Mouse (Mus musculus) gastrocnemius, adult 8-10 months (tissue): ENCODE measurements around the gene Muc2. TPM values are rescaled to one million over a fixed set of nuclear protein-coding genes. Genes with fewer than 3 reads are reported as not detected.

Experiments
- DNase-seq, 2 experiments: peaks; one replicate each; pipeline ENCODE4 v3.0.0; 2022; ENCODE audit warnings: low spot score in 2 of 2
- total RNA-seq, 4 experiments: library from RNA; stranded (reverse); gene quantifications; 2 replicates each; pipeline ENCODE4 v1.2.4; 2022

Gene Muc2
- total RNA-seq, 4 experiments from 2014 or later, result 0.85 TPM; not detected in 3

GRCm38 (mm10) chr7:141758291-141758690 lies 68.2 kb downstream of the Muc2 start:
- no peak for DNase-seq

GRCm38 (mm10) chr7:141770521-141770920 lies 80.4 kb downstream of the Muc2 start:
- no peak for DNase-seq

DNA sequence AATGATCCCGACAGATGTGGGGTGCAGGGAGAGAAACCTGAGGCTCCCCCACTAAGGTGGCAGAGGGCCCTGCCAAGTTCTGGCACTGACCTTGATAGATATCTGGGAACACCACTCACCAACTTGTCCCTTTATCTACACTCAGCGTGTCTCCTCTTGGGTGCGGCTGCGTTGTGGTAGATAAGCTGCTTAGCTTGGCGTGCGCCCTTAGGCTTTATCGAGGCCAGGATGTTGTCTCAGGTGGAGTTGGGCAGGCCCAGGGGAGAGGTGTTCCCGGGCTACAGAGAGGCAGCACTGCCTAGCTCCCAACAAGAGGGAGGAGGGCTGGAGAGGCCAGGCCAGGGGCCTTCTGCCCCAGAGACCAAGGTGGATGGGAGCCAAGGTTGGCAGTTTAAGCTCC lies 80.8 kb downstream of the Muc2 start:
- no peak for DNase-seq

GRCm38 (mm10) chr7:141772058-141772557 lies 82.0 kb downstream of the Muc2 start:
- no peak for DNase-seq

DNA sequence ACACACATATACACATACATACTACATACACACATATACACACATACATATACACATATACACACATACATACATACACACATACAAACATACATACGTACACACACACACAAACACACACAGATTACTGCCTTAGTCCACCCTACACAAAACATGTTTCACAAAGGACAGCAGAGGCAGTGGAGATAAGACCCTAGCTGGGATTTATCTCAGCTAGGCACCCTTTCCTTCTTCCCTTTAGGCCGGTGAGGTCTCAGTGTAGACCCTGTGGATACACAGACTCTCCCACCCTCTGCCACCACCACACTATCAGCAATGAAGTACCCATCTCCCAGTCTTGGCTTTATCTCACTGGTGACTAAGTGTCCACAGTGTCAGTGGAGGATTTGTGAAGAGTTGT lies 84.7 kb downstream of the Muc2 start:
- DNase-seq, result no peak

DNA sequence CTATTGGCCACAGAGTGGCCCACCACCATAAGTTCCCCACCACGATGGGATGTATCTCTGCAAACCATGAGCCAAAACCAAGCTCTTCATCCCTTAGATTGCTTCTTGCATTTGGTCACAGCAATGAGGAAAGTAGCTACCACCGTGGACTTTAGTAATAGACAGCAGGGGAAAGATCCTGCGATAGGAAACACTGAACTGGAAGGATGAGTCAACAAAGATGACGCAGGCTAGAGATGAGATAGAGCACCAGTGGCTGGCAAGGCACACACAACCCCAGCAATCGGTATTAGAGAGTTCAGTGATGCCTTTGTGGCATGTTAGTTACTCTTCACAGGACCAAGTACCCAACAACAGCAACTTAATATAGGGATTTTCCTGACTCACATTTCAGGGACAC lies 86.1 kb downstream of the Muc2 start:
- DNase-seq, result no peak

DNA sequence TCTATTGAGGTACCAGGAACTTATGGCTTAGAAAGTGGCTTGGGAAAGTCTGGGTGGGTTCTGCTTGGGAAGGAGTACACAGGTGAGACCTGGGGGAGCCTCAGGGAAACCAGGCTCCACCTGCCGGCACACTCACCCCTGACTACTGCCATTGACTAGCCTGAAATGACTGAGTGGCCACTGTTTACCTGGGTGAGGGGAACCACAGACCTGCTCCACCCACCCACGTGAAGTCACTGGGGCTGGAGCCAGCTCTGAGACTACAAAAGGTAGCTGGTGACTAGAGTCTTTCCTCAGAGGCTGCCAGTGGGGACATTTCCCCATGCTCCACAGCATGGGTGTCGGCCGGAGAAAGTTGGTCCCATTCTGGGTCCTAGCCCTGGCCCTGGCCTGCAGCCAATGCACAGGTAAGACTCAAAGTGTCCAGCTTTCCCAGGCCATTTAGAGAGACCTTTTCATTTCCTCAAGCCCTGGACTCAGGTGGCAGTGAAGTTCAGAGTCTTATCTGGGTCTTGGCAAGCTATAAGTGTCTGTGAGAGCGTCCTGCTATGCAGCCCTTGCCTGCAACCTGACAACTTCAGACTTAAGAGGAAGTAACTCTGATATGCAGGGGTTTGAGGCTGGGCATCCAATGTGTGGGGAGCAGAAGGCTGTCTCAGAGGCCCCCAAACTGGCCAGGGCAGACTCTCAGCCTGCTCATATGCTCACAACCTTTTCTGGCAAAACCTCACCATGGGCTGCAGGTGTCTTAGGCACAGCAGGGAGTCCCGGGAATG lies 98.7 kb downstream of the Muc2 start, which contains the start of gene Muc5ac:
Gene Muc5ac, plus strand, starts transcription at position 296 of the 776 bp plus-strand sequence.
- no peak for DNase-seq

GRCm38 (mm10) chr7:141794251-141794650 lies 104.1 kb downstream of the Muc2 start:
- no peak for DNase-seq

- DNase-seq, result no peak
Observed at GRCm38 (mm10) chr7:141803206-141803605, 113.1 kb downstream of the Muc2 start.

Other genes starting within 250 kb of the Muc2 start
- under 1 TPM; 0.07 to 0.51 (median 0.19) TPM for gene Pidd1, start 246.3 kb upstream of the Muc2 start, total RNA-seq
- gene Rplp2, start 243.0 kb upstream of the Muc2 start, total RNA-seq, result 100 to 1,000 TPM; 719 to 844 (median 773) TPM
- 100 to 1,000 TPM; 250 to 384 (median 284) TPM for gene Pnpla2, start 235.1 kb upstream of the Muc2 start, total RNA-seq
- 10 to 100 TPM in 1 of 4 experiments, 1 to 10 TPM in 3; 3.3 to 11.4 (median 6.9) TPM for gene Cracr2b, start 229.2 kb upstream of the Muc2 start, total RNA-seq
- gene Cd151, start 222.9 kb upstream of the Muc2 start, total RNA-seq, result 10 to 100 TPM; 78.2 to 98.0 (median 86.2) TPM
- gene Polr2l, start 215.2 kb upstream of the Muc2 start, total RNA-seq, result 10 to 100 TPM; 57.4 to 68.5 (median 63.7) TPM
- 10 to 100 TPM in 2 of 4 experiments, 1 to 10 TPM in 2; 8.1 to 15.1 (median 11.9) TPM for gene Tspan4, start 215.1 kb upstream of the Muc2 start, total RNA-seq
- gene Chid1, start 150.5 kb upstream of the Muc2 start, total RNA-seq, result 10 to 100 TPM in 3 of 4 experiments, 1 to 10 TPM in 1; 9.2 to 14.9 (median 13.0) TPM
- 10 to 100 TPM; 54.7 to 64.8 (median 63.0) TPM for gene Ap2a2, start 128.2 kb upstream of the Muc2 start, total RNA-seq
- gene Muc6, start 35.0 kb upstream of the Muc2 start, total RNA-seq, result not detected
- gene Muc5ac, start 98.6 kb downstream of the Muc2 start, total RNA-seq, result not detected
- not detected for gene Muc5b, start 148.7 kb downstream of the Muc2 start, total RNA-seq
- 10 to 100 TPM; 34.6 to 38.3 (median 34.9) TPM for gene Tollip, start 228.2 kb downstream of the Muc2 start, total RNA-seq